Mouse (Mus musculus) kidney, embryonic 15.5 days (tissue): ENCODE data around the gene Nepro. TPM values are rescaled to one million over a fixed set of nuclear protein-coding genes. Genes with fewer than 3 reads are reported as not detected.
A peak's percentile ranks its signal among the peaks of the same experiment; 100 is the strongest.

ENCODE experiments used
- ATAC-seq: fragments of 200-750 bp; cut with Nextera tagmentation; replicated peaks from 2 replicates; pipeline ENCODE4 v1.8.0; 2017; ENCODE audit warnings: moderate TSS enrichment; ENCODE audit not compliant: low FRiP score
- H3K27ac ChIP-seq: fragments of 300-500 bp; sonication (generic); 2 replicates; pipeline ENCODE4 v1.5.1; 2015; ENCODE audit warnings: mild to moderate bottlenecking, inconsistent platforms
- H3K27me3 ChIP-seq: fragments of 300-500 bp; sonication (generic); 2 replicates; pipeline ENCODE4 v1.6.1; 2015; ENCODE audit warnings: inconsistent platforms
- H3K36me3 ChIP-seq: fragments of 300-500 bp; sonication (generic); 2 replicates; pipeline ENCODE4 v1.6.1; 2015; ENCODE audit warnings: inconsistent platforms
- H3K4me1 ChIP-seq: fragments of 300-500 bp; sonication (generic); 2 replicates; pipeline ENCODE4 v1.6.1; 2015; ENCODE audit warnings: inconsistent platforms
- H3K4me2 ChIP-seq: fragments of 300-500 bp; sonication (generic); 2 replicates; pipeline ENCODE4 v1.6.1; 2015; ENCODE audit warnings: moderate library complexity, mild to moderate bottlenecking, inconsistent platforms
- H3K4me3 ChIP-seq: fragments of 300-500 bp; sonication (generic); replicated peaks from 2 replicates; pipeline ENCODE4 v1.5.1; 2015; ENCODE audit warnings: mild to moderate bottlenecking, inconsistent platforms
- H3K9ac ChIP-seq: fragments of 300-500 bp; sonication (generic); 2 replicates; pipeline ENCODE4 v1.6.1; 2015; ENCODE audit warnings: mild to moderate bottlenecking, inconsistent platforms
- H3K9me3 ChIP-seq: fragments of 300-500 bp; sonication (generic); replicated peaks from 2 replicates; pipeline ENCODE4 v1.6.1; 2016; ENCODE audit warnings: inconsistent platforms
- WGBS: fragments of 180-500 bp; shearing (Covaris S2); methylation state at CpG from one replicate; pipeline ENCODE4 v1.1.7; 2015; ENCODE audit warnings: mixed read lengths; 5-methylcytosine and 5-hydroxymethylcytosine counted together
- polyA plus RNA-seq: library from polyadenylated mRNA; unstranded; fragments of >200 nt; fragmentation: Nextera tagmentation; extraction: Ambion mirVana; gene quantifications from 2 replicates; pipeline ENCODE4 v1.2.1, GENCODE M21; 2015

The Nepro gene
- polyA plus RNA-seq, 1 experiment from 2014 or later, result 11.3 TPM

DNA sequence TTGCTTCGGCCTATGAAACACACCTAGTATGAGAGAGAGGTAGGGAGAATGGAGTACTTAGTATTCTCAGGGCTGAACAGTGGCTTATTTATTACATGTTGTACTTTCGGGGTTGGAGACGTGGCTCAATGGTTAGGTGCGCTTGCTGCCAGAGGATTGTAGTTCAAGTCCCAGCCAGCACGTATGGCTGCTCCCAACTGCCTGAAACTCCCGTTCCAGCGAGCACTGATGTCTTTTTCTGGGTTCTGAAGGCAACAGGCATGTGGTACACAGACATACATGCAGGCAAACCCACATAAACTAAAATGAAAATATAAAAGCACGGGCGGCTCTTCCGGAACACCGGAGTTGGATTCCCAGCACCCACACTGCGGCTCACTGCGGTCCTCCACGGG lies 21.4 kb downstream of the Nepro start:
- peak overlapping the region; percentile 77 for H3K4me3 ChIP-seq
- peak; percentile 17; the same call in 1 of the 2 replicates for ATAC-seq
- peak overlapping the region; percentile 82 for H3K4me2 ChIP-seq
- H3K4me1 ChIP-seq, result peaks cover 13% of the 10 kb centered on the region
- peak overlapping the region; percentile 98 for H3K27ac ChIP-seq
- peaks cover 17% of the 10 kb centered on the region for H3K36me3 ChIP-seq
- no peaks in the 10 kb centered on the region for H3K27me3 ChIP-seq
- WGBS, result 8% methylated on average over 14 of the region's 14 CpGs
- no peaks in the 10 kb centered on the region for H3K9me3 ChIP-seq
- peak overlapping the region; percentile 80 for H3K9ac ChIP-seq

DNA sequence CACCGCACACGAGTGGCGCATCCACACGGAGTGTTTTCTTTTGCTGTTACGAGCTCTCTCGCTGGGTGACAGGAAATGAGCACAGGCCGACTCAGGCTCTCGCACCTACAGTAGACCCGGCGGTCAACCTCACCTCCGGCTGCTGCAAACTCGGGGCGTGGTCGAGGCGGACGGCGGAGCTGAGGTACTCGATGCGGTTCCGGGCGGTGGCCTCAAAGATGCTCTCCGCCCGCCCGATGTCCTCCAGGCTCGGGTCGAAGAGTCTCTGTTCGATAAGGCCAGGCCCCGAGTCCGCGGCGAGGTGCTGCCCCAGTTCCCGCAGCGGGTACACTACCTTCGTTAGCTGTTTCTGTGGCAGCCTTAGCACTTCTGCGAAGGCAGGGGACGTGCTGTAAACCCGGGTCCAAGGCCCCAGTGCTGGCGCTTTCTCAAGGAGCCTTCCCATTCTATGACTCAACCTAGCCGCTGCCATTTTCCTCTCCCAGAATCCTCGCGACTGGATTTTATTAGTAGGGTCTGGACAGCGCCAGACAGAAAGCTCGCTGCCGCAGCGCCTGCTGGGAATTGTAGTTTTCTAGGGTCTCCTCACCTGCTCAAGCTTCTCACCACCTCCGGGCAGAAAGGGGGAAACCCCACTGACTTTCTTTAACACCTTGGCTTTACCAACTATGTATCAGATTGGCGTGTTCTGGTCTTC lies 21.9 kb downstream of the Nepro start, which contains the start of gene Gtpbp8:
Gtpbp8 (minus strand) TSS at position 498 of the 697 bp plus-strand sequence.
- Histone ChIP-seq H3K9me3 (no peaks in the 10 kb centered on the region), H3K36me3 (peaks cover 12% of the 10 kb centered on the region), H3K27ac (peak within 1 kb of the TSS; percentile 98), H3K4me2 (peak within 1 kb of the TSS; percentile 82), H3K4me1 (peaks cover 13% of the 10 kb centered on the region), H3K9ac (peak within 1 kb of the TSS; percentile 80), H3K27me3 (no peaks in the 10 kb centered on the region), H3K4me3 (peak within 1 kb of the TSS; percentile 77)
- WGBS, result under 1% methylated on average over 47 of the region's 47 CpGs
- peak; percentile 96 for ATAC-seq

DNA sequence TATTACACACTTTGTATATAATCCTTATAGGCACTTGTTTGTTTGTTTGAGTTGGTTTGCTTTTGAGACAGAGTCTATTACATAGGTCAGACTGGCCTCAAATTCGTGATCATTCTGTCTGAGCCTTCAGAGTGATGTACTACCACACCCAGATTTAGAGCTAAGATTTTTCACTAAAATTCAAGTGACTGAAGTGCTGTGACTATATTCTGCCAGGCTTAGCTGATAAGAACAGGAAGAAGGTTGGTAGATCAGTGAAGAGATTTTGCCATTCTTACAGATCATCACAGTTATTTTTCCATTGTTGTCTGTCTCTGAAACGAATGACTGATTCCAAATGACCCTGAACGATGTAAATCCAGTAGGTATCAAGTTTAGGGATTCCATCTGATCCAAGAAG lies 23.9 kb downstream of the Nepro start:
- Histone ChIP-seq H3K27me3 (no peaks in the 10 kb centered on the region), H3K4me1 (peaks cover 13% of the 10 kb centered on the region), H3K9me3 (no peaks in the 10 kb centered on the region), H3K36me3 (no peaks in the 10 kb centered on the region), H3K4me2 (no peak overlapping the region), H3K9ac (no peak overlapping the region), H3K4me3 (no peak overlapping the region), H3K27ac (no peak overlapping the region)
- 47% methylated on average over 3 of the region's 3 CpGs for WGBS
- no peak for ATAC-seq

DNA sequence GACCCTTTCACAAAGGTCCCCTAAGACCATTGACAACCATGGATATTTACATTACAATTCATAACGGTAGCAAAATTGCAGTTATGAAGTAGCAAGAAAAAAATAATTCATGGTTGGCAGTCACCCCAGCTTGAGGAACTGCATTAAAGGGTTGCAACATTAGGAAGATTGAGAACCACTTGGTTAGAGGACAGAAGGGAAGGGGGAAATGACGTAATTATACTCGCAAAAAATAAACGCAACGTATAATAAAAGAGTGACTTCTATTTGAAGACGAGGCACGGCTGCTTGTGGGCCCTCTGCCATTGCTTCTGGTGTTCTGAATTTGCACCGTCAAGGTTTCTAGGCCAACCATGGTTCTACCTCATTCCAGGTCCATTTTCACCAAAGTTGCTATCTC lies 33.6 kb downstream of the Nepro start:
- no peak overlapping the region for H3K4me2 ChIP-seq
- H3K4me3 ChIP-seq, result no peak overlapping the region
- H3K36me3 ChIP-seq, result no peaks in the 10 kb centered on the region
- H3K27ac ChIP-seq, result no peak overlapping the region
- no peaks in the 10 kb centered on the region for H3K4me1 ChIP-seq
- H3K27me3 ChIP-seq, result no peaks in the 10 kb centered on the region
- ATAC-seq, result no peak
- no peaks in the 10 kb centered on the region for H3K9me3 ChIP-seq
- WGBS, result 76% methylated on average over 8 of the region's 8 CpGs
- no peak overlapping the region for H3K9ac ChIP-seq

DNA sequence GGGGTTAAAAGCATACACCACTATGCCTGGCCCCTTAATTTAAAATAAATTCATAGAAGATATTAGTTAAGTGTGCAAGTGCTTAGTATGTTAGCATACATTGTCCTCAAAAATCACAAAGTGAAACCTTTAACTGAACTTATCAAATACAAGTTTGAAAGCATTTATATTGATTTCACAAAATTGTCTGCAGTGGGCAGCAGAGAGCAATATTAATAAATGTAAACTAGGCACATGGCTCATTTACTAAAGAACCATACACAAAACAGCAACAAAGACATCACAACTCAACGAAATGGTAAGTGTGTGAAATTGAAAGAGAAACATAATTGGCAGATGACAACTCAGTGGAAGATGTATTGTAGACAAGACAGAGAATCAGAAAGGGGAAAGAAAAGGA lies 37.7 kb downstream of the Nepro start:
- 80% methylated on average over 1 of the region's 1 CpGs for WGBS
- Histone ChIP-seq H3K27ac (no peak overlapping the region), H3K4me1 (no peaks in the 10 kb centered on the region)

GRCm38 (mm10) chr16:44765555-44766319 lies 41.6 kb downstream of the Nepro start, which contains the start of gene Cd200r1:
TSS of gene Cd200r1 (plus strand) at chr16:44765736.
- no peak within 1 kb of the TSS for H3K4me2 ChIP-seq
- H3K9ac ChIP-seq, result no peak within 1 kb of the TSS
- WGBS, result 77% methylated on average over 22 of the region's 22 CpGs
- H3K27me3 ChIP-seq, result no peaks in the 10 kb centered on the region
- no peaks in the 10 kb centered on the region for H3K4me1 ChIP-seq
- H3K36me3 ChIP-seq, result no peaks in the 10 kb centered on the region
- no peaks in the 10 kb centered on the region for H3K9me3 ChIP-seq
- no peak for ATAC-seq
- no peak within 1 kb of the TSS for H3K27ac ChIP-seq
- H3K4me3 ChIP-seq, result no peak within 1 kb of the TSS

More for the DNA sequence above, 37.7 kb downstream of the Nepro start:
- no peak overlapping the region for H3K4me2 ChIP-seq
- no peaks in the 10 kb centered on the region for H3K9me3 ChIP-seq
- H3K36me3 ChIP-seq, result no peaks in the 10 kb centered on the region
- H3K27me3 ChIP-seq, result no peaks in the 10 kb centered on the region
- H3K4me3 ChIP-seq, result no peak overlapping the region
- ATAC-seq, result no peak
- no peak overlapping the region for H3K9ac ChIP-seq

- H3K9ac ChIP-seq, result no peak overlapping the region
- 83% methylated on average over 9 of the region's 9 CpGs for whole genome bisulfite sequencing
- no peaks in the 10 kb centered on the region for H3K27me3 ChIP-seq
- no peak overlapping the region for H3K27ac ChIP-seq
- no peaks in the 10 kb centered on the region for H3K4me1 ChIP-seq
- no peaks in the 10 kb centered on the region for H3K9me3 ChIP-seq
- H3K4me2 ChIP-seq, result no peak overlapping the region
- no peaks in the 10 kb centered on the region for H3K36me3 ChIP-seq
- ATAC-seq, result no peak
- no peak overlapping the region for H3K4me3 ChIP-seq
Measured at GRCm38 (mm10) chr16:44766320-44766892, 42.3 kb downstream of the Nepro start.

- no peak overlapping the region for H3K27ac ChIP-seq
- H3K9ac ChIP-seq, result no peak overlapping the region
- no peak overlapping the region for H3K4me3 ChIP-seq
- H3K36me3 ChIP-seq, result no peaks in the 10 kb centered on the region
- no peaks in the 10 kb centered on the region for H3K27me3 ChIP-seq
- 86% methylated on average over 7 of the region's 7 CpGs for WGBS
- H3K4me2 ChIP-seq, result no peak overlapping the region
- ATAC-seq, result no peak
- no peaks in the 10 kb centered on the region for H3K9me3 ChIP-seq
- H3K4me1 ChIP-seq, result no peaks in the 10 kb centered on the region
Measured at GRCm38 (mm10) chr16:44767506-44767905, 43.4 kb downstream of the Nepro start.

DNA sequence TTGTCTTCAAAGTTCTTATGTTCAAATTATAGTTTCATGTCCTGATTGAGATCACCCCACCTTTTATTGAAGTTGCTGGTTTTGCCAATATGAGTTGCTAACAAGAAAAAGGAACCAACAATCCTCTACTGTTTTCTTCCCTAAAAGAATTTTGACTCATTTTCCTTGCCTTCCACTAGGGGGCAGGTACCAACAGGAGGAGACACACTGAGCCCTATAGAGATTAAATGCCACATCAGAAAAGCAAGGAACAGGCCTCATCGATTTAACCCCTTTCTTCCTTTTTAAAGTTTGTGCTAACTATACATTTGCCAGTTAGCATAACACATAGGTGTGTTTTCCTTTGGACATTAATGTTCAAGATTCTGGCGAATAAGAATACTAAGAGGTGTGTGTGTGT lies 43.9 kb downstream of the Nepro start:
- WGBS, result 54% methylated on average over 2 of the region's 2 CpGs
- Histone ChIP-seq H3K9me3 (no peaks in the 10 kb centered on the region), H3K36me3 (no peaks in the 10 kb centered on the region), H3K4me3 (no peak overlapping the region), H3K27me3 (no peaks in the 10 kb centered on the region), H3K9ac (no peak overlapping the region), H3K4me1 (no peaks in the 10 kb centered on the region), H3K27ac (no peak overlapping the region), H3K4me2 (no peak overlapping the region)
- ATAC-seq, result no peak

GRCm38 (mm10) chr16:44772577-44772976 lies 48.5 kb downstream of the Nepro start:
- H3K4me2 ChIP-seq, result no peak overlapping the region
- H3K4me1 ChIP-seq, result no peaks in the 10 kb centered on the region
- no peak for ATAC-seq
- H3K4me3 ChIP-seq, result no peak overlapping the region
- H3K9me3 ChIP-seq, result no peaks in the 10 kb centered on the region
- no peaks in the 10 kb centered on the region for H3K27me3 ChIP-seq
- no peak overlapping the region for H3K9ac ChIP-seq
- no peak overlapping the region for H3K27ac ChIP-seq
- H3K36me3 ChIP-seq, result no peaks in the 10 kb centered on the region
- WGBS, result 70% methylated on average over 6 of the region's 6 CpGs

DNA sequence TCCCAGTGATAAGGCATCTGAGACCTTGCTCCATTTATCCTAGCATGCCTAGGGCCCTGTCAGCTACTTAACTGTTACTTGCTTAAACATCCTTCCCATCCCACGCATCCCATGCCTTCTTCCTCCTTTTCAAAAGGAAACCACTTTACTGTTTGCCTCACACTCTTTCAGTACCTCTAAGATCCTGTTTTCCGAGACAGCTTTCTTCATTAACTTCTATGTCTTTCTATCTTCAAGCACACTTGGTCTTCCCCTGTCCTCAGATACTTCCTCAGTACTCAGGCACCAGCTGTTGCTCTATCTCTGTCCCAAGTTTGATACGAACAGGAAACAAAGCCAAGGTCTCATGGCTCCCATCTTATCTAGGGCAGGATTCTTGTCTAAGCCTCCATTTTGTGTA lies 49.6 kb downstream of the Nepro start:
- Histone ChIP-seq H3K4me1 (no peaks in the 10 kb centered on the region), H3K4me2 (no peak overlapping the region), H3K27ac (no peak overlapping the region), H3K27me3 (no peaks in the 10 kb centered on the region), H3K4me3 (no peak overlapping the region), H3K9me3 (no peaks in the 10 kb centered on the region), H3K36me3 (no peaks in the 10 kb centered on the region), H3K9ac (no peak overlapping the region)
- WGBS, result 85% methylated on average over 3 of the region's 3 CpGs
- ATAC-seq, result no peak

GRCm38 (mm10) chr16:44774201-44774600 lies 50.1 kb downstream of the Nepro start:
- Histone ChIP-seq H3K4me2 (no peak overlapping the region), H3K4me3 (no peak overlapping the region), H3K4me1 (no peaks in the 10 kb centered on the region), H3K9ac (no peak overlapping the region), H3K27ac (no peak overlapping the region), H3K27me3 (no peaks in the 10 kb centered on the region), H3K36me3 (no peaks in the 10 kb centered on the region), H3K9me3 (no peaks in the 10 kb centered on the region)
- 82% methylated on average over 6 of the region's 6 CpGs for WGBS
- no peak for ATAC-seq
